Mouse (Mus musculus): ENCODE results near the gene Mtfmt.

The Mtfmt gene

GRCm38 (mm10) chr9:65435671-65436301 lies at the start of gene Mtfmt:
Gene Mtfmt, plus strand, starts transcription at chr9:65435782.
- DNase-seq (ENCODE audit: low read depth, low spot score) = peak; percentile 95

GRCm38 (mm10) chr9:65386373-65387140 lies 49.0 kb upstream of the Mtfmt start:
- DNase-seq (ENCODE audit: low read depth, low spot score) = peak; percentile 10

- peak; percentile 35 for DNase-seq (ENCODE audit: low read depth, low spot score)
Measured at GRCm38 (mm10) chr9:65390752-65391612, 44.6 kb upstream of the Mtfmt start.

GRCm38 (mm10) chr9:65391613-65391964 lies 44.0 kb upstream of the Mtfmt start, which contains the start of gene Kbtbd13:
Gene Kbtbd13, minus strand, starts transcription at chr9:65391652.
- DNase-seq (ENCODE audit: low read depth, low spot score) = no peak

- DNase-seq (ENCODE audit: low read depth, low spot score) = peak; percentile 72
Measured at GRCm38 (mm10) chr9:65392638-65393364, 42.8 kb upstream of the Mtfmt start.

GRCm38 (mm10) chr9:65393606-65394005 lies 42.0 kb upstream of the Mtfmt start:
- DNase-seq (ENCODE audit: low read depth, low spot score) = no peak

GRCm38 (mm10) chr9:65394360-65394759 lies 41.2 kb upstream of the Mtfmt start:
- no peak for DNase-seq (ENCODE audit: low read depth, low spot score)

- peak; percentile 60 for DNase-seq (ENCODE audit: low read depth, low spot score)
Measured at GRCm38 (mm10) chr9:65398279-65398678, 37.3 kb upstream of the Mtfmt start, which contains the start of gene Rasl12. Gene Rasl12, plus strand, starts transcription at chr9:65398506.

GRCm38 (mm10) chr9:65399934-65400333 lies 35.6 kb upstream of the Mtfmt start:
- DNase-seq (ENCODE audit: low read depth, low spot score) = no peak

GRCm38 (mm10) chr9:65404331-65405183 lies 31.0 kb upstream of the Mtfmt start:
- peak; percentile 86 for DNase-seq (ENCODE audit: low read depth, low spot score)

GRCm38 (mm10) chr9:65405184-65405449 lies 30.5 kb upstream of the Mtfmt start:
- DNase-seq (ENCODE audit: low read depth, low spot score) = peak; percentile 53

GRCm38 (mm10) chr9:65407327-65407726 lies 28.3 kb upstream of the Mtfmt start:
- DNase-seq (ENCODE audit: low read depth, low spot score) = no peak

GRCm38 (mm10) chr9:65407861-65408260 lies 27.7 kb upstream of the Mtfmt start:
- DNase-seq (ENCODE audit: low read depth, low spot score) = peak; percentile 18

GRCm38 (mm10) chr9:65408871-65409295 lies 26.7 kb upstream of the Mtfmt start:
- no peak for DNase-seq (ENCODE audit: low read depth, low spot score)

GRCm38 (mm10) chr9:65410378-65410777 lies 25.2 kb upstream of the Mtfmt start:
- DNase-seq (ENCODE audit: low read depth, low spot score) = no peak

- peak; percentile 71 for DNase-seq (ENCODE audit: low read depth, low spot score)
Measured at GRCm38 (mm10) chr9:65411326-65411725, 24.3 kb upstream of the Mtfmt start.

- no peak for DNase-seq (ENCODE audit: low read depth, low spot score)
Measured at GRCm38 (mm10) chr9:65417738-65418137, 17.8 kb upstream of the Mtfmt start.

- DNase-seq (ENCODE audit: low read depth, low spot score) = no peak
Measured at GRCm38 (mm10) chr9:65419633-65420032, 15.9 kb upstream of the Mtfmt start.

GRCm38 (mm10) chr9:65422760-65423501 lies 12.7 kb upstream of the Mtfmt start, which contains the start of gene Slc51b:
Gene Slc51b, minus strand, starts transcription at chr9:65422955.
- DNase-seq (ENCODE audit: low read depth, low spot score) = no peak

- DNase-seq (ENCODE audit: low read depth, low spot score) = no peak
Measured at GRCm38 (mm10) chr9:65424393-65424792, 11.2 kb upstream of the Mtfmt start.

All from brain, adult 2 months (tissue).